Mouse (Mus musculus) heart, adult 2 months (tissue): ENCODE measurements around the gene Fam111a.

ENCODE experiments used
- CTCF ChIP-seq: fragments of 200-600 bp; IDR thresholded peaks from 2 replicates; pipeline ENCODE4 v1.8.1; 2022; ENCODE audit warnings: antibody characterized with exemption, mild to moderate bottlenecking, moderate library complexity
- EP300 ChIP-seq: fragments of 200-500 bp; IDR thresholded peaks from 2 replicates; pipeline ENCODE4 v1.6.1; 2011; ENCODE audit warnings: low read depth, low read length, control low read depth; ENCODE audit not compliant: insufficient read depth
- POLR2A ChIP-seq: fragments of 200-500 bp; IDR thresholded peaks from 2 replicates; pipeline ENCODE4 v1.6.1; 2011; ENCODE audit warnings: mild to moderate bottlenecking, low read depth, low read length, control low read depth; ENCODE audit not compliant: insufficient read depth

DNA sequence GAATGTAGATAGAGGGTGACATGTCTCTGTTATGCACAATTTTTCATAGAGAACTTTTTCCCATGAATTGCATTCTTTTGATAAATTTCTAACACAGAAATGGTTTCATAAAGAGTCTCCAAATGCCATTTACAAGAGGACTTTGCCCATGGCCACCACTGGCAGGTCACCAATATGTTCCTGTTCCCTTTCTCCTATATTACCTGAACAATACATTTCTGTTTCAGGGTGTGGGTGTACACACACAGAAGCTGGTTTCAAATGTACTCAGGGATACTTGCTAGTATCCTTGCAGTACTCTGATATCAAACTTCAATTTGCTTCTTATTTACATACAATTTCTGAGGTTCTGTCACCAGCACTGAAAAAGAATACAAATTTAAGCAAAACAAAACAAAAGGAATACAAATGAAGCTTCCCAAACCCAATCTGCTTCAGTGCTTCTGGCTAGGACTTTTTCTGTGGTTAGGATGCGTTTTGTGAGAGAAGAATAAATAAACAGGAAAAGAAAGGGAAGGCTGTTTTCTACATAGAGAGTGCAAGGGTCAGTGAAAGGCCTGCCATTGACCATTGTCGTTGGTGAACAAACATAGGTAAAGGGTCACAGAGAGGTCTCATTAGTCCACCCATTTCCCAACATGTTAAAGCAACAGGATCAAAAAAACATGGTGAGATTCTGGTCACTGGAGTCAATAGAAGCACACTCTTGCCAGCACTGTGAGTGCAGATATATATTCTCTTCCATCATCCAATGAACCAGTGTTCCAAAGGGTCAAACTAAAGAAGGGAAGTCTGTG, 55.3 kb downstream of the Fam111a start:
- TF ChIP-seq POLR2A (no peak), CTCF (no peak), EP300 (no peak)
